Mouse (Mus musculus): ENCODE data around the gene Tmem235. TPM values are rescaled to one million over a fixed set of nuclear protein-coding genes. Genes with fewer than 3 reads are reported as not detected.

The Tmem235 gene
- polyA plus RNA-seq, 1 experiment from 2014 or later: 0.08 TPM

- Histone ChIP-seq H3K9me3 (ENCODE audit: control insufficient read depth, low read length) (no peaks in the 10 kb centered on the region), H3K4me3 (ENCODE audit: low read length) (no peak overlapping the region), H3K4me1 (ENCODE audit: control insufficient read depth, insufficient read depth, low read depth, low read length) (peaks cover 5% of the 10 kb centered on the region), H3K27me3 (replicated peaks; ENCODE audit: control insufficient read depth, insufficient read depth, low read length) (no peaks in the 10 kb centered on the region), H3K36me3 (ENCODE audit: control insufficient read depth, insufficient read depth, low read length) (no peaks in the 10 kb centered on the region), H3K9ac (ENCODE audit: low read depth, low read length) (no peak overlapping the region), H3K4me2 (ENCODE audit: low read length) (no peak overlapping the region), H3K27ac (ENCODE audit: low read depth, low read length) (no peak overlapping the region)
- WGBS: 85% methylated on average over 2 of the region's 2 CpGs
- ATAC-seq: no peak
These were observed 17.1 kb upstream of the Tmem235 start for GRCm38 (mm10) chr11:117843434-117843833.

- ATAC-seq: no peak
- Histone ChIP-seq H3K27me3 (replicated peaks; ENCODE audit: control insufficient read depth, insufficient read depth, low read length) (no peaks in the 10 kb centered on the region), H3K27ac (ENCODE audit: low read depth, low read length) (no peak overlapping the region), H3K9ac (ENCODE audit: low read depth, low read length) (no peak overlapping the region), H3K4me3 (ENCODE audit: low read length) (no peak overlapping the region), H3K4me1 (ENCODE audit: control insufficient read depth, insufficient read depth, low read depth, low read length) (peaks cover 12% of the 10 kb centered on the region), H3K9me3 (ENCODE audit: control insufficient read depth, low read length) (no peaks in the 10 kb centered on the region), H3K36me3 (ENCODE audit: control insufficient read depth, insufficient read depth, low read length) (no peaks in the 10 kb centered on the region), H3K4me2 (ENCODE audit: low read length) (no peak overlapping the region)
- 91% methylated on average over 2 of the region's 2 CpGs for WGBS
These were observed 15.6 kb upstream of the Tmem235 start for GRCm38 (mm10) chr11:117844997-117845396.

- Histone ChIP-seq H3K36me3 (ENCODE audit: control insufficient read depth, insufficient read depth, low read length) (no peaks in the 10 kb centered on the region), H3K27me3 (replicated peaks; ENCODE audit: control insufficient read depth, insufficient read depth, low read length) (no peaks in the 10 kb centered on the region), H3K27ac (ENCODE audit: low read depth, low read length) (no peak overlapping the region), H3K9ac (ENCODE audit: low read depth, low read length) (no peak overlapping the region), H3K9me3 (ENCODE audit: control insufficient read depth, low read length) (no peaks in the 10 kb centered on the region), H3K4me3 (ENCODE audit: low read length) (no peak overlapping the region), H3K4me1 (ENCODE audit: control insufficient read depth, insufficient read depth, low read depth, low read length) (peaks cover 12% of the 10 kb centered on the region), H3K4me2 (ENCODE audit: low read length) (no peak overlapping the region)
- WGBS: 80% methylated on average over 2 of the region's 2 CpGs
- no peak for ATAC-seq
These were observed 14.9 kb upstream of the Tmem235 start for GRCm38 (mm10) chr11:117845651-117846050.

GRCm38 (mm10) chr11:117846640-117847039 lies 13.9 kb upstream of the Tmem235 start:
- ATAC-seq: no peak
- H3K27ac ChIP-seq (ENCODE audit: low read depth, low read length): no peak overlapping the region
- no peaks in the 10 kb centered on the region for H3K27me3 ChIP-seq (replicated peaks; ENCODE audit: control insufficient read depth, insufficient read depth, low read length)
- no peak overlapping the region for H3K4me2 ChIP-seq (ENCODE audit: low read length)
- WGBS: 55% methylated on average over 5 of the region's 5 CpGs
- no peak overlapping the region for H3K9ac ChIP-seq (ENCODE audit: low read depth, low read length)
- H3K4me1 ChIP-seq (ENCODE audit: control insufficient read depth, insufficient read depth, low read depth, low read length): peaks cover 12% of the 10 kb centered on the region
- no peaks in the 10 kb centered on the region for H3K9me3 ChIP-seq (ENCODE audit: control insufficient read depth, low read length)
- H3K36me3 ChIP-seq (ENCODE audit: control insufficient read depth, insufficient read depth, low read length): no peaks in the 10 kb centered on the region
- H3K4me3 ChIP-seq (ENCODE audit: low read length): no peak overlapping the region

- 85% methylated on average over 7 of the region's 7 CpGs for WGBS
- Histone ChIP-seq H3K36me3 (ENCODE audit: control insufficient read depth, insufficient read depth, low read length) (no peaks in the 10 kb centered on the region), H3K4me1 (ENCODE audit: control insufficient read depth, insufficient read depth, low read depth, low read length) (peaks cover 12% of the 10 kb centered on the region), H3K9ac (ENCODE audit: low read depth, low read length) (peak overlapping the region; percentile 94), H3K4me2 (ENCODE audit: low read length) (peak overlapping the region; percentile 95; the same call in 1 of the 2 replicates), H3K27ac (ENCODE audit: low read depth, low read length) (peak overlapping the region; percentile 99; the same call in 1 of the 2 replicates), H3K9me3 (ENCODE audit: control insufficient read depth, low read length) (no peaks in the 10 kb centered on the region), H3K27me3 (replicated peaks; ENCODE audit: control insufficient read depth, insufficient read depth, low read length) (no peaks in the 10 kb centered on the region), H3K4me3 (ENCODE audit: low read length) (no peak overlapping the region)
- ATAC-seq: no peak
These were observed 12.8 kb upstream of the Tmem235 start for GRCm38 (mm10) chr11:117847593-117848215.

- Histone ChIP-seq H3K4me2 (ENCODE audit: low read length) (peak overlapping the region; percentile 95), H3K36me3 (ENCODE audit: control insufficient read depth, insufficient read depth, low read length) (no peaks in the 10 kb centered on the region), H3K27ac (ENCODE audit: low read depth, low read length) (peak overlapping the region; percentile 99), H3K9me3 (ENCODE audit: control insufficient read depth, low read length) (no peaks in the 10 kb centered on the region), H3K27me3 (replicated peaks; ENCODE audit: control insufficient read depth, insufficient read depth, low read length) (no peaks in the 10 kb centered on the region), H3K4me1 (ENCODE audit: control insufficient read depth, insufficient read depth, low read depth, low read length) (peaks cover 12% of the 10 kb centered on the region), H3K4me3 (ENCODE audit: low read length) (peak overlapping the region; percentile 73), H3K9ac (ENCODE audit: low read depth, low read length) (peak overlapping the region; percentile 94)
- WGBS: 9% methylated on average over 19 of the region's 19 CpGs
- ATAC-seq: peak; percentile 91
These were observed 12.1 kb upstream of the Tmem235 start for GRCm38 (mm10) chr11:117848271-117848984.

- WGBS: 0% methylated on average over 50 of the region's 51 CpGs
- Histone ChIP-seq H3K27ac (ENCODE audit: low read depth, low read length) (peak within 1 kb of the TSS; percentile 99), H3K4me1 (ENCODE audit: control insufficient read depth, insufficient read depth, low read depth, low read length) (peaks cover 12% of the 10 kb centered on the region), H3K36me3 (ENCODE audit: control insufficient read depth, insufficient read depth, low read length) (no peaks in the 10 kb centered on the region), H3K9ac (ENCODE audit: low read depth, low read length) (peak within 1 kb of the TSS; percentile 94), H3K27me3 (replicated peaks; ENCODE audit: control insufficient read depth, insufficient read depth, low read length) (no peaks in the 10 kb centered on the region), H3K4me2 (ENCODE audit: low read length) (peak within 1 kb of the TSS; percentile 95), H3K4me3 (ENCODE audit: low read length) (peak within 1 kb of the TSS; percentile 73), H3K9me3 (ENCODE audit: control insufficient read depth, low read length) (no peaks in the 10 kb centered on the region)
- peak; percentile 97 for ATAC-seq
These were observed 11.4 kb upstream of the Tmem235 start, which contains the start of gene Birc5 for GRCm38 (mm10) chr11:117848985-117849671. Birc5 (plus strand) TSS chr11:117849251.

- no peak overlapping the region for H3K9ac ChIP-seq (ENCODE audit: low read depth, low read length)
- 91% methylated on average over 3 of the region's 3 CpGs for WGBS
- no peak for ATAC-seq
- H3K4me2 ChIP-seq (ENCODE audit: low read length): no peak overlapping the region
- H3K9me3 ChIP-seq (ENCODE audit: control insufficient read depth, low read length): no peaks in the 10 kb centered on the region
- peaks cover 12% of the 10 kb centered on the region for H3K4me1 ChIP-seq (ENCODE audit: control insufficient read depth, insufficient read depth, low read depth, low read length)
- H3K27ac ChIP-seq (ENCODE audit: low read depth, low read length): no peak overlapping the region
- no peak overlapping the region for H3K4me3 ChIP-seq (ENCODE audit: low read length)
- no peaks in the 10 kb centered on the region for H3K27me3 ChIP-seq (replicated peaks; ENCODE audit: control insufficient read depth, insufficient read depth, low read length)
- no peaks in the 10 kb centered on the region for H3K36me3 ChIP-seq (ENCODE audit: control insufficient read depth, insufficient read depth, low read length)
These were observed 7.7 kb upstream of the Tmem235 start for GRCm38 (mm10) chr11:117852875-117853274.

- Histone ChIP-seq H3K9ac (ENCODE audit: low read depth, low read length) (no peak overlapping the region), H3K4me2 (ENCODE audit: low read length) (no peak overlapping the region), H3K9me3 (ENCODE audit: control insufficient read depth, low read length) (no peaks in the 10 kb centered on the region), H3K27ac (ENCODE audit: low read depth, low read length) (no peak overlapping the region), H3K27me3 (replicated peaks; ENCODE audit: control insufficient read depth, insufficient read depth, low read length) (no peaks in the 10 kb centered on the region), H3K4me1 (ENCODE audit: control insufficient read depth, insufficient read depth, low read depth, low read length) (peaks cover 5% of the 10 kb centered on the region), H3K36me3 (ENCODE audit: control insufficient read depth, insufficient read depth, low read length) (no peaks in the 10 kb centered on the region), H3K4me3 (ENCODE audit: low read length) (no peak overlapping the region)
- ATAC-seq: no peak
- WGBS: 94% methylated on average over 9 of the region's 9 CpGs
These were observed 6.3 kb upstream of the Tmem235 start for GRCm38 (mm10) chr11:117854241-117854640.
